Mouse (Mus musculus) kidney, embryonic 14.5 days (tissue): ENCODE results near the gene Jmjd7. TPM values are rescaled to one million over a fixed set of nuclear protein-coding genes. Genes with fewer than 3 reads are reported as not detected.

Experiments used
- ATAC-seq: fragments of 200-750 bp; cut with Nextera tagmentation; 2 replicates; pipeline ENCODE4 v1.8.0; 2017; ENCODE audit warnings: moderate number of reproducible peaks, mild to moderate bottlenecking, moderate TSS enrichment, moderate library complexity; ENCODE audit not compliant: low FRiP score, low TSS enrichment
- H3K27ac ChIP-seq: fragments of 300-500 bp; sonication (generic); 2 replicates; pipeline ENCODE4 v1.5.1; 2014; ENCODE audit warnings: low read depth, mild to moderate bottlenecking, low read length, moderate library complexity, mixed read lengths
- H3K27me3 ChIP-seq: fragments of 300-500 bp; sonication (generic); 2 replicates; pipeline ENCODE4 v1.6.1; 2014; ENCODE audit warnings: mild to moderate bottlenecking, low read length; ENCODE audit not compliant: control insufficient read depth, insufficient read depth
- H3K36me3 ChIP-seq: fragments of 300-500 bp; sonication (generic); 2 replicates; pipeline ENCODE4 v1.6.1; 2014; ENCODE audit warnings: low read length, mixed read lengths; ENCODE audit not compliant: control insufficient read depth, insufficient read depth
- H3K4me1 ChIP-seq: fragments of 300-500 bp; sonication (generic); 2 replicates; pipeline ENCODE4 v1.6.1; 2014; ENCODE audit warnings: low read length, mixed read lengths; ENCODE audit not compliant: control insufficient read depth, insufficient read depth
- H3K4me2 ChIP-seq: fragments of 300-500 bp; sonication (generic); replicated peaks from 2 replicates; pipeline ENCODE4 v1.6.1; 2014; ENCODE audit warnings: low read depth, mild to moderate bottlenecking, low read length
- H3K4me3 ChIP-seq: fragments of 300-500 bp; sonication (generic); 2 replicates; pipeline ENCODE4 v1.5.1; 2014; ENCODE audit warnings: mild to moderate bottlenecking, low read length
- H3K9ac ChIP-seq: fragments of 300-500 bp; sonication (generic); 2 replicates; pipeline ENCODE4 v1.6.1; 2014; ENCODE audit warnings: low read depth, mild to moderate bottlenecking, low read length, moderate library complexity
- H3K9me3 ChIP-seq: fragments of 300-500 bp; sonication (generic); 2 replicates; pipeline ENCODE4 v1.6.1; 2016; ENCODE audit warnings: low read length; ENCODE audit not compliant: control insufficient read depth
- WGBS: fragments of 180-500 bp; shearing (Covaris S2); extraction: QIAGEN DNeasy Blood & Tissue Kit; methylation state at CpG from one replicate; pipeline ENCODE4 v1.1.7; 2014; 5-methylcytosine and 5-hydroxymethylcytosine counted together
- polyA plus RNA-seq: library from polyadenylated mRNA; unstranded; fragments of >200 nt; fragmentation: Nextera tagmentation; extraction: Ambion mirVana; gene quantifications from 2 replicates; pipeline ENCODE4 v1.2.1, GENCODE M21; 2014

The Jmjd7 gene
- 22.2 and 26.3 TPM in 2 replicates for polyA plus RNA-seq

DNA sequence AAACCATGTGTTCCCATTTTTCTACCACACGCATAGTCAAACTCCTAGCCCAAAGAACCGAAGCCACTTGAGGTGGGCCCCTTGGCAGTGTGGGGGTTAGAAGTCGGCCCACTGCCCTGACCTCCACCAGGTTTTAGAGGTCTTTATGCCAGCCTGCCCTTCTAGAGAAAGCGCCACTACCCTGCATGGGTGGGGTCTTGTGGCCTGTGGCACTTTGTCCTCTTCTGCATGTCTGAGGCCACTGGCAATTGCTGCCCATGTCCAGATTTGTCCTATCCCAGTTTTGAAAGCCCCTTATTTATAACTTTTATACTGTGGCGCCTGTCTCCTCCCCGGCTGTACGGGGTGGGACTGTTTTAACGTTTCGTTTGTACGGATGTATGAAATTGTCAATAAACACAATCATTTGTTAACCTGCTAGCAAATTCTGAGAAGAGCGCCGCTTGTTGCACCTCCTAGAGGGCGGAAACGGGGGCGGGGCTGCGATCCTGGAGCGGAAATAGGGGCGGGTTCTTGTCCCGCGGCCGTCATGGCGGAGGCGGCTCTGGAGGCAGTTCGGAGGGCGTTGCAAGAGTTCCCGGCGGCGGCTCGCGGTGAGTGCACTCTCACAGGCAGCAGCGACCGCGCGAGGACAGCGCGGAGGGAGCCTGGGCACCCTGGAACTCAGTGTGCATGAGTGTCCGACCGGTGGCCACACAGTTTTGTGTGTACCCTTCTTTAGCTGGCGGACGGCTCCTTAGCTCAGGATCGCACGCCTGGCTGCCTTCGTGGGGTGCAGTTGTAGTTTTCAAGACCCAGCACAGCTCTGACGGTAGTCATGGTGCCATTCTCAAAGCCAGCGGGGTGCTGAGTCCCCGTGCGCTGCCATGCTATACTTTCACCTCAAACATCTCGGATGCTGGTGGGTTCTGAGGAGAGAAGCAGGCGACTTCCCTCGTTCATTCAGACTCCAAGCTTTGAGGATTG lies at the start of gene Jmjd7, which contains the start of gene Gm28042:
TSS of gene Jmjd7 (plus strand) at position 500 of the 966 bp plus-strand sequence.
TSS of gene Gm28042 (plus strand) at position 510 of the 966 bp plus-strand sequence.
- Histone ChIP-seq H3K27ac (peak within 1 kb of the TSS; percentile 63), H3K4me3 (peak within 1 kb of the TSS; percentile 82), H3K9me3 (no peaks in the 10 kb centered on the region), H3K27me3 (no peaks in the 10 kb centered on the region), H3K36me3 (peaks cover 57% of the 10 kb centered on the region), H3K4me2 (peak within 1 kb of the TSS; percentile 56), H3K9ac (peak within 1 kb of the TSS; percentile 87), H3K4me1 (peaks cover 4% of the 10 kb centered on the region; the same call in 1 of the 2 replicates)
- peak; percentile 93 for ATAC-seq
- WGBS = 4% methylated on average over 50 of the region's 50 CpGs

DNA sequence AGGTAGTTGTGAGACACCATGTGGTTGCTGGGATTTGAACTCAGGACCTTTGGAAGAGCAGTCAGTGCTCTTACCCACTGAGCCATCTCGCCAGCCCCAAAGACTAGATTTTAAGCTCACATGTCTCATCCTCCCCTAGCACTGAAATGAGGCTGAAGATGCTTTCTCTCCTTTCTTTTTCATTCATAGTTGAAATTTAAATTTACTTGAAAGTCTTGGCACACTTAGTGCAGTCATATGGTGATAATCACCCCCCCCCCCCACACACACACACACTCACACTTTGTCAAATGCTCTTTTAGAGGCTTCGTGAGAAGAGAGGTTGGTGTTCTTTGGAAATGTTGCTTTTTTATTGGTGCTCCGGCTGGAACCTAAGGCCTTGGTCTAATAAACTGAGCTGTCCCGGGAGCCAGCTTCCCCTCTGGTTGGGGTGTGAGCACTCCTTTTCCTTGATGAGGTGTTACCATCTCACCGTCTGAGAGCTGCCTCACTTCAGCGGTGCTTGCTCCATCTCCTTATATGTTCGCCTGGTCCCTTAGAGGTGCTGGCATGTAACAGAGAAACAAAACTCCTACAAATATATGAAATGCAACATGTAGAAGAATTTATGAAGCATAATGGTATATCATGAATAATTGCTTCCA lies 46.8 kb upstream of the Jmjd7 start:
- H3K27ac ChIP-seq = no peak overlapping the region
- H3K9ac ChIP-seq = no peak overlapping the region
- no peaks in the 10 kb centered on the region for H3K4me1 ChIP-seq
- 60% methylated on average over 7 of the region's 7 CpGs for WGBS
- no peak overlapping the region for H3K4me2 ChIP-seq
- no peak overlapping the region for H3K4me3 ChIP-seq
- no peaks in the 10 kb centered on the region for H3K36me3 ChIP-seq
- no peak for ATAC-seq
- no peaks in the 10 kb centered on the region for H3K9me3 ChIP-seq
- no peaks in the 10 kb centered on the region for H3K27me3 ChIP-seq

- Histone ChIP-seq H3K4me2 (no peak overlapping the region), H3K27ac (no peak overlapping the region), H3K9ac (no peak overlapping the region), H3K27me3 (no peaks in the 10 kb centered on the region), H3K36me3 (no peaks in the 10 kb centered on the region), H3K9me3 (no peaks in the 10 kb centered on the region), H3K4me3 (no peak overlapping the region), H3K4me1 (no peaks in the 10 kb centered on the region)
- no peak for ATAC-seq
- 77% methylated on average over 2 of the region's 2 CpGs for WGBS
Observed at GRCm38 (mm10) chr2:119981631-119982030, 45.7 kb upstream of the Jmjd7 start.

DNA sequence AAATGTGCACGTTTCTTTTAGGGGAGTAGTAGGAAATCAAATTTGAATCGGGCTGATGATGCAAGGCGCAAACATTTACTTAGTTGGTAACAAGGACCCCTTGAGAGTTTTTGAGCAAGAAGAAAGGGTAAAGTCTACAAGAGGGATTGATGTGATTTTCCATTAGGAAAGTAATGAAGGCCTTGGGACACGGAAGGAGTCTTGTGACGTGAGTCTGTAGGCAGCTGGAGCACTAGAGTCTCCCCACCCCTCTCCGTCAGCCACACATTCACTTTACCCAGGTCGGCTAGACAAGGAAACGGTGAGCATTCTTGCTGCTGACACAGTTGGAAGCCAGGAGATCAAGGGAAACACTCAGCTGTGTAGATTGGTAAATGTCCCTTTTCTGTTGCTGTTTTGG lies 41.4 kb upstream of the Jmjd7 start:
- 74% methylated on average over 8 of the region's 8 CpGs for WGBS
- H3K4me1 ChIP-seq = no peaks in the 10 kb centered on the region
- no peaks in the 10 kb centered on the region for H3K9me3 ChIP-seq
- H3K27me3 ChIP-seq = no peaks in the 10 kb centered on the region
- H3K27ac ChIP-seq = no peak overlapping the region
- no peaks in the 10 kb centered on the region for H3K36me3 ChIP-seq
- no peak overlapping the region for H3K4me3 ChIP-seq
- H3K4me2 ChIP-seq = no peak overlapping the region
- no peak overlapping the region for H3K9ac ChIP-seq
- no peak for ATAC-seq

DNA sequence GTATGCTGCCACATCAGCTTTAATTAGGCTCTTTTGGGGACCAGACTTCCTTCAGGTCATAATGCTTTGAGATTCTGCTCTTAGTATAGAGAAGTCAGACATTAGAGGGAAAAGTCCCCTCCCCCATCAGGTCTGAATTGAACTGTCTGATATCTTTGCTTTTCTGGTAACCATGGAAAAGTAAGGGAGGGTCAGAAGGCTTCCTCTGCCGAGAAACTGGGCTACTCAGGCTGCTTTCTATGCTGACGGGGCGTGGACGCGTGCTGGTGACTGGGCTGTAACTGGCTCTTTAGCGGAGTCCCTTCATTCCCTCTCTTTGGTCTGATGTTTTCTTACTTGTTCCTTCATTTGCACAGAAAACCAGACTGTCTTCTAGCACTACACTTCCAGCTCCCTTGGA lies 40.9 kb upstream of the Jmjd7 start:
- WGBS = 75% methylated on average over 6 of the region's 6 CpGs
- Histone ChIP-seq H3K9me3 (no peaks in the 10 kb centered on the region), H3K27ac (no peak overlapping the region), H3K4me3 (no peak overlapping the region), H3K27me3 (no peaks in the 10 kb centered on the region), H3K4me1 (no peaks in the 10 kb centered on the region), H3K9ac (no peak overlapping the region), H3K36me3 (no peaks in the 10 kb centered on the region), H3K4me2 (no peak overlapping the region)
- ATAC-seq = no peak

DNA sequence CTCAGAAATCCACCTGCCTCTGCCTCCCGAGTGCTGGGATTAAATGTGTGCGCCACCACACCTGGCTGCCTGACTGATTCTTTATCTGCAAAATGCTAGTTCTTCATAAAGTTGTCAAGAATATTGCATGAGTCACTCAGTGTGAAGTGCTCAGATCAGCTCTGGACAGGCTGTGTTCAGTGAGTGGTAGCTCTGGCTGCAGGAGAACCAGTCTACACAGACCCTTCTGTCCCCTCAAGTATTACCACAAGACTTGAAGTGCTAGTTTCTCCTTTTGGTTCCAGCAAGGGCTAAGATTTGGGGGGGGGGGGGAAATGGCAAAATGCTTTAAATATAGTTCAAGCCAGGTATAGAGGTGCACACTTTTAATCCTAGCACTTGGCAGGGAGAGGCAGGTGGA lies 39.8 kb upstream of the Jmjd7 start:
- no peak for ATAC-seq
- H3K4me3 ChIP-seq = no peak overlapping the region
- no peaks in the 10 kb centered on the region for H3K36me3 ChIP-seq
- WGBS = 93% methylated on average over 2 of the region's 2 CpGs
- no peaks in the 10 kb centered on the region for H3K9me3 ChIP-seq
- H3K4me1 ChIP-seq = no peaks in the 10 kb centered on the region
- H3K9ac ChIP-seq = no peak overlapping the region
- no peak overlapping the region for H3K4me2 ChIP-seq
- H3K27ac ChIP-seq = no peak overlapping the region
- H3K27me3 ChIP-seq = no peaks in the 10 kb centered on the region

DNA sequence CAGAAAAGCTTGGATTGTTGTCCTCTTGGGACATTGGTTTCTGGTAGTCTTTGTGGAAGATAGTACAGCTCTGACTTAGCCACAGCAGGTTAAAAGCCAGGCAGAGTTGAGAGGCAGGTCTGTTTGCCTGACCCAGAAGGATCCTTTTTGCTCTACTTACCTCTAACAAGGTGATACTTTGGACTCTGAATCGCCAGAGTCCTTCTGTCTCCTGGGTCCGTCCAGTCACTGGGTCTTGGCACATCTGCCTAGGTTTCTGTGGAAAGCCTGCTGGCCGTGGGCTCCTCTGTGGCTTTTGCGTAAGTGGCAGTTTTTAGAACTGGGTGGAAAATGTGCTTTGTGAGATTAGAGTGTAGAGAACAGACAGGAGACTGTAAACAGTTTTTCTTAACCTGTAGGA lies 38.3 kb upstream of the Jmjd7 start:
- H3K9ac ChIP-seq = no peak overlapping the region
- H3K27ac ChIP-seq = no peak overlapping the region
- 87% methylated on average over 4 of the region's 4 CpGs for WGBS
- ATAC-seq = no peak
- no peak overlapping the region for H3K4me3 ChIP-seq
- H3K4me1 ChIP-seq = no peaks in the 10 kb centered on the region
- no peaks in the 10 kb centered on the region for H3K9me3 ChIP-seq
- H3K27me3 ChIP-seq = no peaks in the 10 kb centered on the region
- H3K36me3 ChIP-seq = no peaks in the 10 kb centered on the region
- H3K4me2 ChIP-seq = no peak overlapping the region

DNA sequence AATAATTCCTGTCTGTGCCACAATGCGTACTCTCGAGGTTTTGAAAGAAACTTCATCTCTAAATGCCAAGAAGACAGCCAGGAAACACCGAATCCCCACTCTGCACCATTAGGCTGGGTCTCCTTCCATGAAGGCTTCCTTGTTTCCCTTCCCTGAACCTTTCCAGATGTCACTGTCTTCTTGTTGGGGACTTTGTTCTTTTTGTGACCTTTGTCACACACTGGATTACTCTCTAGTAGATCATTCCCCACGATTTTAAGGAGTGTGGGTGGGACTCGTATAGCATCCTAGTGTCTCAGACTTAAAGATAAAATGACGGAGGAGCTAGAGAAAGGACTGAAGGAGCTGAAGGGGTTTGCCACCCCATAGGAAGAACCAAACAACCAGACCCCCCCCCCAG lies 36.4 kb upstream of the Jmjd7 start:
- H3K9ac ChIP-seq = no peak overlapping the region
- WGBS = 80% methylated on average over 6 of the region's 6 CpGs
- H3K27me3 ChIP-seq = no peaks in the 10 kb centered on the region
- ATAC-seq = no peak
- no peak overlapping the region for H3K4me2 ChIP-seq
- H3K4me1 ChIP-seq = peaks cover 10% of the 10 kb centered on the region; the same call in 1 of the 2 replicates
- no peaks in the 10 kb centered on the region for H3K36me3 ChIP-seq
- H3K4me3 ChIP-seq = no peak overlapping the region
- H3K9me3 ChIP-seq = no peaks in the 10 kb centered on the region
- no peak overlapping the region for H3K27ac ChIP-seq

GRCm38 (mm10) chr2:119992349-119992748 lies 34.9 kb upstream of the Jmjd7 start:
- no peak overlapping the region for H3K9ac ChIP-seq
- WGBS = 80% methylated on average over 2 of the region's 2 CpGs
- no peaks in the 10 kb centered on the region for H3K36me3 ChIP-seq
- ATAC-seq = no peak
- no peaks in the 10 kb centered on the region for H3K9me3 ChIP-seq
- no peak overlapping the region for H3K4me3 ChIP-seq
- peaks cover 18% of the 10 kb centered on the region; the same call in 1 of the 2 replicates for H3K4me1 ChIP-seq
- H3K4me2 ChIP-seq = no peak overlapping the region
- H3K27ac ChIP-seq = no peak overlapping the region
- no peaks in the 10 kb centered on the region for H3K27me3 ChIP-seq
